Comparison of ENCODE assay signal across 17 mouse cellular contexts in the genomic region with DNA sequence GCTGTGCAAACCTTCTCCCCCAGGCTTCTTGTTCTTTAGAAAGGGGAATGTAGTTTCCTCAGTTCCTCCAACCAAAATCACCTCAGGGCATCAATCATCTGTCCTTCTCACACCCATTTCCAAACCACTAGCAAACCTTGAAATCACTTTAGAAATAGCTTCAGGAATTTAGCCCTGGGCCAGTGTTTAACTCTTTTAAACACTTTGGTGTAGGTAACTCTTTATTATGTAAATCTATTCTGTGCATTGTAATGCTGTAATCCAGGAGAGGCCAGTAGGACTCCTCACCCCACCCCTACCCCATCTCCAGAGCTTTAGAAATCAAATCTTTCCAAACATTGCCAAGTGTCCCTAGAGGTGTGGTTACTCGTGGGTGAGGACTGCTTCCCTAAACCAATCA.
"Had no signal": no experiment of that assay in that cellular context is flagged by ENCODE, and none has a peak within 500 bp of the region (broad histone marks: within the 10 kb centered on the region; RNA-seq: fewer than 3 reads in every experiment).

No protein-coding gene starts in this region.

- H3K27ac ChIP-seq: lung, embryonic 15.5 days; midbrain, embryonic 10.5 days; midbrain, embryonic 12.5 days; neural tube, embryonic 13.5 days; neural tube, embryonic 15.5 days had no signal

- H3K9me3 ChIP-seq: lung, embryonic 15.5 days; midbrain, embryonic 10.5 days; midbrain, embryonic 12.5 days; neural tube, embryonic 13.5 days; neural tube, embryonic 15.5 days had no signal

- H3K4me1 ChIP-seq: lung, embryonic 15.5 days; midbrain, embryonic 10.5 days; midbrain, embryonic 12.5 days; neural tube, embryonic 13.5 days; neural tube, embryonic 15.5 days had no signal

- H3K36me3 ChIP-seq: lung, embryonic 15.5 days; midbrain, embryonic 10.5 days; midbrain, embryonic 12.5 days; neural tube, embryonic 13.5 days; neural tube, embryonic 15.5 days had no signal

- H3K4me3 ChIP-seq: lung, embryonic 15.5 days; midbrain, embryonic 10.5 days; midbrain, embryonic 12.5 days; myocyte; neural tube, embryonic 13.5 days; neural tube, embryonic 15.5 days had no signal

- H3K9ac ChIP-seq: liver, postnatal 0 days; lung, embryonic 15.5 days; midbrain, embryonic 12.5 days; neural tube, embryonic 13.5 days; neural tube, embryonic 15.5 days had no signal

- DNase-seq: liver, postnatal 0 days; lung, adult 2 months; lung, postnatal 4 days; midbrain, embryonic 14.5 days; right cerebral cortex, adult 18-20 months; right cerebral cortex, postnatal 25 days; right cerebral cortex, postnatal 4 days; spleen, adult 18-20 months; thymus, adult 18-20 months; thymus, postnatal 14 days; thymus, postnatal 36 days had no signal
